Mouse (Mus musculus) erythroblast, adult 5-6 weeks (primary cell): Measurements from ENCODE around the gene Rab8a. TPM values are rescaled to one million over a fixed set of nuclear protein-coding genes. Genes with fewer than 3 reads are reported as not detected.
"Not testable (repeated sequence)": the region's sequence is repeated elsewhere in the genome, so short reads cannot be mapped to it uniquely, and the experiment has no call there.

Source experiments
- ATAC-seq: replicated peaks from 2 replicates; pipeline ENCODE4 v1.8.0; 2016; ENCODE audit warnings: moderate number of reproducible peaks, mild to moderate bottlenecking, moderate TSS enrichment, inconsistent platforms; ENCODE audit not compliant: poor library complexity, low FRiP score, severe bottlenecking
- total RNA-seq, 2 experiments: library from RNA; stranded (forward) in 1 of 2; stranded (reverse) in 1 of 2; fragments of 150-400 nt in 1 of 2; fragments of 200-764, 138-1000 nt in 1 of 2; gene quantifications; 2 replicates each; pipeline versions ENCODE4 v1.2.3 to v1.2.4; 2015 to 2017; ENCODE audit warnings: low replicate concordance in 2 of 2

The Rab8a gene
- total RNA-seq (2015; ENCODE audit: low replicate concordance) (15.3 and 26.9 TPM in 2 replicates), total RNA-seq (2017; ENCODE audit: low replicate concordance) (69.9 and 102 TPM in 2 replicates)

DNA sequence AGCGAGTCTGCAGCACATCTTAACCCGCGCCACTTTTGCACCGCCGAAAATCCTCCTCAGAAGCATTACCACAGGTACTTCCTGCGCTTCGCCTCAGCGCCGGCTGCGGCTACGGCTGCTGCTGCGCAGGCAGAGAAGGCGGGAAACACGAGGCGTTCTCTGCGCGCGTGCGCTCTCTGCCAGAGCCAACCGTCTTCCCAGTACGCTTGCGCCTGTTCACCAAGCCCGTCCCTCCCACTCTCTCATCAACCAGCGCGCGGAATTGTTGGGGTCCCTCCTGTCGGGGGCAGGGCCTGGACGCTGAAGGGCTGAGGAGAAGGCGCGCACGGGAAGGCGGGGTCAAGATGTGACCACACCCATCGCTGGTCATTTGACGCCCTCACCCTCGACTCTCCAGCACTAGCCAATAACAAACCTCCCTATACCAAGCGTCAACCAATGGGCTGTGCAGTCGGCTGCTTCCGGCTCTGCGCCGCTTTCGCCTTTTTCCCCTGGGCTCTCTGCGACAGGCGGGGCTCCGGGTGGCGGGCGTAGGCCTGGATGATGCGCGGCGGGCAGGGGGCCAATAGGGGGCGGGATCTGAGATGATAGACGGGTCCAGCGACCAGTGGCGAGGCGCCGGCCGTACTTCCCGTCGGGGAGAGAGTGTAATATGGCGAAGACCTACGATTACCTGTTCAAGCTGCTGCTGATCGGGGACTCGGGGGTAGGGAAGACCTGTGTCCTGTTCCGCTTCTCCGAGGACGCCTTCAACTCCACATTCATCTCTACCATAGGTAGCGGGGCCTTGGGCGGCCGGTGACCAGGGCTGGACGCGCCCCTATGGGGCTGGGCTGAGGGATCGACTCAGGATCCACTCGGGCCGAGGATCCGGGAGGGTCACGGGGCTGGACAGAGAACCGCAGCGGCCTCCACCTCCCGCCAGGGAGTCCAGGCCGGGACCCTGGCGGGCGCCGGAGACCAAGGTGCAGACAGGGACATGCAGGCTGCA is at the start of gene Rab8a:
Rab8a (plus strand) TSS at position 494 of the 991 bp plus-strand sequence.
- ATAC-seq, result peak; percentile 90

DNA sequence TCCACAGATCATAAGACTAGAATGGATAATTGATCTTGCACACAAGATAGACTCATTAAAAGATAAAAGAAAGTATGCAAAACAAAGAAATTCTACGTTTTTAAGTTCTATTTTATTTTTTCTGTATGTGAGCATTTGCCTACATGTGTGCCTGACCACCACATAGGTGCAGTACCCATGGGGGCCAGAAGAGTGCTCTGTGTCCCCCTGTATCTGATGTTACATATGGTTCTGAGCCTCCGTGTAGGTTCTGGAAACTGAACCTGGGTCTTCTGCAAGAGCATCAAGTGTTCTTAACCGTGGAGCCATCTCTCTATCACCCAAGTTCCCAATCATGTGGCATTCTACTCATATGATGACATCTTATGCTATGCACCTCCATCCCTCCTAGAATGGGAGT is 48.5 kb upstream of the Rab8a start:
- ATAC-seq, result no peak

DNA sequence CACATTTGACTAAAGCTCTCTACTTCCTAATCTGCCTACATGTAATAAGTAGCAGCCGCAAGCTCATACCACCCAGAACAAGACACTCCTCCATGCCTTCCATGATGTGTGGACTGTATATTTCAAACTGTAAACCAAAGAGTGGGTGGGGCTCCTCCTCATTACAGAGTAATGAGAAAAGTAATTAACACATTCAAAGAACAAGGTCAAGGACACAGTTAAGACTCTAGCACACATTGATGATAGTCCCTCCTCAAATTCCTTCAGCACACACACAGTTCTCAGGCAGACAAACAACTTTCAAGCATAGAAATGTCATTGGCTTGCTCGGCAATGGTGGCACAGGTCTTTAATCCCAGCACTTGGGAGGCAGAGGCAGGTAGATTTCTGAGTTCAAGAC is 45.8 kb upstream of the Rab8a start:
- no peak for ATAC-seq

DNA sequence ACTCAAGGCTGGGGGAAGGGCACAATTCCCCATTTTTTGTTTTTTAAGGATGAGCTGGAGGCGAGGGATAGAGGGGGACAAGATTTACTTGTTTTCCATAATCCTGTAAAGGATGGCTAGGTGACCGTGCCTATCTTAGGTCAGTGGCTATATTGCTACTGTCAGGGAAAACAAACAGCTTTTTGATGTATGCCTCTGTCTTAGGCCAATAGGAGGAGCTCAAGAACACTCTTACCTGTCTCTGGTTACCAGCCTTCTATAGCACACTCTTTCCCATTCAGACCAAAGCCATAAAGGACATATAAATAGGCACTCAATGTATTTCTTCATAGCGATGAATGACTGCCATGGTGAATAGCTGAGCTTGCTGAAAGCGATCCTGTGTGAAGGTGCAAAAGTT is 42.4 kb upstream of the Rab8a start:
- no peak for ATAC-seq

DNA sequence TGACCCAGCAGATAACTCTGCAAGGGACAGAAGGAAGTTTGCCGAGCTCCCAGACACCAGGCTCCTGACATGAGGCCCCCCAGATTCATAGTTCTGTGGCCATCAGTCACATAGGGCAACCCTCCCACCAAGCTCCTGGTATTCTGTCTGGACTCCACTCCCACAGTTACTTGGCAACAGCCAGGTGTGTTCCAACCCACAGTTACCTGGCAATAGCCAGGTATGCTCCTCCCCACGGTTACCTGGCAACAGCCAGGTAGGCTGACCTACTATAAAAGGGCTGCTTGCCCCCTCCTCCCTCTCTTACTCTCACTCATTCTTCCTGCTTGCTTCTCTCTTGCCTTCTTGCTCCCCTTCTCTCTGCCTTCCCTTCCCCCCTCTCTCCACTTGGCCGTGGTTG is 39.5 kb upstream of the Rab8a start:
- ATAC-seq, result not testable (repeated sequence)

DNA sequence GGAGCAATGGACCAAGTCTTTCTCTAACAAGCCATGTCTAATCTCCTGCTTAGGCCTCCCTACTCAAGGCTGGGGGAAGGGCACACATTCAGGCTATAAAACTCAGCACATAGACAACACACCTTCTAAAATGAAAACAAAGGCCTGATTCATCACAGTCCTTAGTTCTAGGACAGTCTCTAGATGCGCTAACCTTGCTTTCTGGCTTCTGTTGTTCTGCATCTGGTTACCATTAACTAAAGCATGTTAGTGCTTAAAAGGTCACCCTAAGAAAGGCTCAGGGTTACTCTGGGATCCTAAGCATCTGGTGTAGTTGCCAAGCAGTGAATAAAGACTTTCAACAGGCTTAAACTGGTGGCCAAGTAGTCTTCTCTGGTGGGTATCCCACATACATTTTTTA is 39.0 kb upstream of the Rab8a start:
- ATAC-seq, result no peak

DNA sequence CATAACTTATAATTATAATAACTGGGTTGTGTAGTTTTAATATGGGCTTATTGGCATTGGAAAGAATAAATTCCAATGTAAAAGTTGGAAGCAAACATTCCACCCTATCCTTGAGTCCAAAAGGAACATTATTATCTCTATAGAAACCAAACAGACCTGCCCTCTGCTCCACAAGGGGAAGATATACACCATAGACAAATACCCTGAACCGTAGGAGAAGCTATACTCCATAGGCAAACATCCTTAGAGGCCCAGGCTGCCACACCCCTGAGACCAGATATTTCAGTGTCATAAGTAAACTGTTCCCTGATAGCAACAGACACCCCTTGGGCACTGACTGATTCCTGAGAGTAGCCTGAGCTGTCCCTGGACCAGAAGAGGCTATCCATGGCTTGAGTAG is 33.2 kb upstream of the Rab8a start:
- ATAC-seq, result no peak

DNA sequence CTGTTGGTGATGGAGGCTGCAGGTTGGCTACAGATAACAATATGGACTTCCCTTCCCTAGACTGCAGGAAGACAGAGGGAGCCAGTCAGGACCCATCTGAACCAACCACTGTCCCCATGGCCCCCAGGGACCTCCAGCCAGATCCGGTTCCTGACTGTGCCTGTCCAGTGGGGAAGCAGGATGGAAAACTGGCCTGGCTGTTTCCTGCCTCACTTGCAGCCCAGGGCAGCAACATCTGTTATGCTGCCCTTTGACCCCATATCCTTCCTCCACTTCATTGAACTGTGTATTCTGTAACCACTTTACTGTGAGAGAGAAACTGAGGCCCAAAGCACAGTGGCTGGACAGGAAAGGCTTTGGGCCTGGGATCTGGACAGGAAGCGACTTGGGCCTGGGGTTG is 29.7 kb upstream of the Rab8a start:
- no peak for ATAC-seq

DNA sequence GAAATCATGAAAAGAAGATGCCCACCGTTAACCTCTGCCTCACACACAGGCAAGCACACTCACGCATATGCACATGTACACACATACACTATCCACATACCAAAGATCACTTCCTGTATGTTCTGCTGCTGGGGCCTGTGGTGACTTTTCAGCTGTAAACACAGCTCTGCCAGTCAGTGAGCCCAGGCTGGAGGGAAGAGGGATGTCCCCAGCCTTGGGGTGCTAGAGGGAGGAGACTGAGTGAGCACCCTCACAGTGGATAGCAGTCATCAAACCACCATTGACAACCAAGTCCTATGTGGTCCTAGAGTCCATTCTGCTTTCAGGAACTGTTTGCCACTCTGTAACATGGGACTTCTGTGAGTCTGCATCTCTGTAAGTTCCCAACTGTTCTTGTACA is 29.1 kb upstream of the Rab8a start:
- ATAC-seq, result no peak

DNA sequence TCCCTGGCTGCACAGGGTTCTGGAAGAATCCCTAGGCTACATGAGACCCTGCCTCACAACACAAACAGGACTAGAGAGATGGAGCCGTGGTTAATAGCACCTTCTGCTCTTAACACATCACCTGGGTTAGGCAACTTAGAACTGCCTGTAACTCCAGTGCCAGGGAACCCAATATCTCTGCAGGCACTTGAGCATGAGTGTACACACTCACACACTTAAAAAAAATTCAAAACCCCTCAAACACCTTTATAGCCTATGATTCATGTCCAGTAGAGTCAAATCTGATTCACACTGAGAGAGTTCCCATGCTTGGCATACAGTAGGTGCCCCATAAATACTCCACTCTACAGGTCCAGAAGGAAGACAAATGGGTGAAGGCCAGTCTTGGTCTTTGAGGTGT is 28.6 kb upstream of the Rab8a start:
- ATAC-seq, result no peak

DNA sequence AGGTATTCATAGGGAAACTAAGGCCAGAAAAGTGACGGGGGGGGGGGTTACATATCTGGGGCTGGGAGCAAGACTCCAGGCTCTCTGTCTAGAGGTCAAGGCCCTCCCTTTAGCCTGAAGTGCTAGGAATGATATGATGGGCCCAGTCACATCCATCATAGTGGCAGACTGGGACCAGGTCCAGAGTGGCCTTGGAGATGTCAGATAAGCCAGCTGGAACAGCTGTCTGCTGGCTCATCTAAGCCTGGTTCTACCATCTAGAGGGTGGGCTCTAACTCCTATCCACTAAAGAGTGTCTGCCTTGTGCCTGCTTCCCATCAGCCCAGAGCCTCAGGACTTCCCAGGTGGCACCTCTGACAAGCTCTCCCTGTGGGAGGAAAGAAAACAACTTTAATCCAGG is 28.1 kb upstream of the Rab8a start:
- no peak for ATAC-seq

DNA sequence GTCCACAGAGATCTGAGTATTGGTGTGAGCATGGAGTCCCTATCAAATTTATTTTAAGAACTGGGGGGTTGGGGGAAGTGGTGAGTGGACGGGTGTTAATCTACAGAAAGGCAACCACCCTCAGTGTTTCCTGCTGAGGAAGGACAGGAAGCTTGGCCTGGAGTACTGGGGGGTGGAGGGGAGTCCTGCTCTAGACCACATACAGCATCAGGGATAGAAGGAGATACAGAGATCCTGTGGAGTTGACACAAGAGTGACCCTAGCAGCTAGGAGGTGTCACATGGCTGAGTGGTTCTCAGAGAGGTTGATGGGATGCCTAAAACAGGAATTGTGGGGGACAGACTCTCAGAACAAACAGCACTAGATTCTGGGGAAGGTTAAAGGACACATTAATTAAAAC is 27.5 kb upstream of the Rab8a start:
- ATAC-seq, result no peak

DNA sequence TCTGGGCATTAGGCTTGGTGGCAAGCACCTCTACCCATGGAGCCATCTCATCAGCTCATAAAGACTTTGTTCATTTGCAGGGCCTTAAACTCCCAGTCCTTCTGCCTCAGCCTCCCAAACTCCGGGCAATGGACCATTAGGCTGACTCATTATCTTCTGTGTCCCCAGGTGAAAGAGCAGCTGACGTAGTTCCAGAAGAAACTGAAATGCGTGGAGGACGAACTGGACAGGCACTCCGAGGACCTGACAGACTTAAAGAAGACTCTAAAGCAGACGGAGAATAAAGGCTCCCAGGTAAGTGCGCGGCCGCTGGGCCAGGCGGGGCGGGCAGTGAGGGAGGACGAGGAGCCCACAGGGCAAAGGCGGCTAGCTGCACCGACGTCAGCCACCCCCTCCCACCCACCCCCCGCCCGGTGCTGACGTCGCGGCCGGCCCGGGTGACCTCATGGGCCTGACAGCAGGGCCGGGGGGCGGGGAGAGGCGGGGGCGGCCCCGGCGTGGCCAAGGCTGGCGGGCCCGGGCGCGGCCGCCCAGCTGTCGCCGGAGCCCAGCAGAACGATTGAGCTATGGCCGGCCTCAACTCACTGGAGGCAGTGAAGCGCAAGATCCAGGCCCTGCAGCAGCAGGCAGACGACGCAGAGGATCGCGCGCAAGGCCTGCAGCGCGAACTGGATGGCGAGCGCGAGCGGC is 26.1 kb upstream of the Rab8a start, which contains the start of gene Tpm4:
Tpm4 (plus strand) TSS at position 220 of the 690 bp plus-strand sequence.
- no peak for ATAC-seq

DNA sequence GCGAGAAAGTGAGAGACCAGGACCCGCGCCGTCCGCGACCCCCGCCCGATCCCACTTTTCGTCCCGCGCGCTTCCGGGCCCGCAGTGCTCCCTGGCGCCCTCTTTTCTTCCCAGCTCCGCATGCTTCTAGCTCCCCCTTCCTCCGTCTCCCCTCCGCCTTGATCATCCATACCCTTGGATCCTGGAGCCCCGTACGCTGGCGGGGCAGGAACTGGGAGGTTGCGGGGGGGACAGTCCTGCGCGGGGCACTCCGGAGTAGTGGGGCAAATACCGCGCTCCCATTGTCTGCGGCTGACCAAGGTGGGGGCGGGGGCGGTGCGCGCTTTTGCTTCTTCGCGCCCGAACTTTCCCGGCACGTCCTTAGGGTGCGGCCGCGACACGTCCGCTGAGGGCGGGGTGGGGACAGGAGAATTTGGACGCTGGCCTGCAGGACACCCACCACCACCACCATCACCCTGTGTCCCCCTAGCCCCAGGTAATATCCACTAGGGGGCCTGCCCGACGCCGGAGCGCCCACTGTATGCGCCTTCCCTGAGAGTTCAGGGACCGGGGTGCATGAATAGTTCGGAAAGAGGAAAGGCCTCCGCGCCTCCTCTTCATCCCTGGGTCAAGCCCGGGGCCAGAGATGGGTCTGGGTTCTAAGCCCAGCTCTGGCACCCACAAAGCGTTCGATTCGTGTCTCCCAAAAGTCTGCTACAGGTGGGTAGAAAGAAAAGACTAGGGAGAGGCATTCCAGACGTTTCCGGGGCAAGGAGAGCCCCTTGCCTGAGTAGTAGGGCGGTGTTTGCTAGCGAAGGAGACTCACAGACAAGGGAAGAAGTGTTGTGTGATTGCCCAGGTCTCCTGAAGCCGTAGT is 25.3 kb upstream of the Rab8a start:
- no peak for ATAC-seq

DNA sequence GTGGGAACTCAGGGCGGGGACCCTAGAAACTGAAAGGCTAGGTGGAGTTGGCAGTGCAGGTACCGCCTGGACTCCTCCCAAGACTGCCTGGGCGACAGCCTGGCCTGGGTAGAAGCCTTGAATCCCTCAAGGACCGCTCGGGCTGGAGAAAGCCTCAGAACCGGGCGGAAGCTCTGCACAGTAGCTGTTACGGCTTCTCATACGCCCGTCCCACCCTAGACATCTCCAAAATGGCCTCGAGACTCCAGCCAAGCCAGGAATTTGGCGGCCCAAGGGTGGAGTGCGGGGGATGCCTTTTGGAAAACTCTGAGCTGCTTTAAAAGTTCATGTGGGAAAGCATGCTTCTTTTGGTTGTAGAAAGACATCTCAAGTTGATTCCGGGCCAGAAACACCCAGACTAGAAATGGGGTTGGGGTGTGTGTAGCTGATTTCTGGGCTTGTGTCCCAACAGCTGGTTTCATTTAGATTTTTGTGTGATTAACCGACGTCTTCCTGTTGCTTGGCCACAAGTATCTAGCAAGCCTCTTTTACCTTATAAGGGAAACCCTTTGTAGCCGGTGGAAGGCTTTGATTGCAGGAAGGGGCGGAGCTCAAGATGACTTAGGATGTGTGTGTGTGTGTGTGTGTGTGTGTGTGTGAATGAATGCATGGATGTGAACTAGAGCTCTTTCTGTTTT is 24.6 kb upstream of the Rab8a start:
- no peak for ATAC-seq

DNA sequence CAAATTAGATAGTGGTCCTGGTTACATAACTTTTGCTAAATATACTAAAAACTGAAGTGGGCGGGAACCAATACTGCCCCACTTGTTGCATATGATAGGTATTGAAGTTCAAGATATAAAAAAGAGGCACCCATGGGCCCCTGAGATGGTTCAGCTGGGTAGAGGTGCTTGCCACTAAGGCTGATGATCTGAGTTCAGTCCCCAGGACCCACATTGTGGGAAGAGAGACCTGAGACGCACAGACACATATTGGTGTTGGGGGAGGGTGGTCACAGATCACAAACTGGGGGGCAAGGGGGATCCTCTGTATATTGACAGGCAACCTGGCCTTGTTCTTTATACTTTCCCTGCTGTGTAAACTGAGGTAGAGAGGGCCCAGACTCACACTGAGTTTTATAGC is 23.6 kb upstream of the Rab8a start:
- no peak for ATAC-seq

DNA sequence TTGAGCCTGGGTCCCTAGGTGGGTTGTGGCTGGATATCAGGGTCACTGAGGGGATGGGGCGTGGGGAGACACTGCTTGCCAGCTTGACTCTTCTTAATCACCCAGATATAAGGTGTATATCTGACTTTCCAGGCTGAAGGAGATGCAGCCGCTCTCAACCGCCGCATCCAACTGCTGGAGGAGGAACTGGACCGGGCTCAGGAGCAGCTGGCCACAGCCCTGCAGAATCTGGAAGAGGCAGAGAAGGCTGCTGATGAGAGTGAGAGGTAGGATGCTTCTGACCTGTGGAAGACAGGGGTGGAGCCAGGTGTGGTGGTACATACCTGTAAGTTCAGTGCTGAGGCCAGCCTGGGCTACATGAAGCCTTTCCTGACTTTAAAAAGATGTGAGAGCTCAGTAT is 22.5 kb upstream of the Rab8a start:
- no peak for ATAC-seq

DNA sequence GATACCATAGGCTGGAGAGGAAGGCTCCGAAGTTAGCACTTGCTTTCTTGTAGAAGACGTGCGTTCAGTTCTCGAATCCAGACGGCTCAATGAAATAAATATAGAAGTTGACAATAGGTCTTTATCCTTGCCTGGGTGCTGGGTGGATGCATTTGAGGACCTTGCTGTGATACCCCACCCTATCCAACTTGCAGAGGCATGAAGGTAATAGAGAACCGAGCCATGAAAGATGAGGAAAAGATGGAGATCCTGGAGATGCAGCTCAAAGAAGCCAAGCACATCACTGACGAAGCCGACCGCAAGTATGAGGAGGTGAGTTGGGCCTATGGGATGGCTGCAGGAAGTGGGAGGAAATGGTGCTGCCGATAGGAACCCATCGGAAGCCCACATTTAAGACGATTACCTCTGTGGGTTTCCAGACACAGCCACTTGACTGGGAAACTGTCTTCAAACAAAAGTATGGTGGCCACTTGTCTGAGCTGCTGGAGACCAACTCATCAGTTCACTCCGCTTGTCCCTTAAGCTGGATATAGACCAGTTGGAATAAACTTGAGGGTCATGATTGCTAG is 17.7 kb upstream of the Rab8a start:
- ATAC-seq, result no peak

DNA sequence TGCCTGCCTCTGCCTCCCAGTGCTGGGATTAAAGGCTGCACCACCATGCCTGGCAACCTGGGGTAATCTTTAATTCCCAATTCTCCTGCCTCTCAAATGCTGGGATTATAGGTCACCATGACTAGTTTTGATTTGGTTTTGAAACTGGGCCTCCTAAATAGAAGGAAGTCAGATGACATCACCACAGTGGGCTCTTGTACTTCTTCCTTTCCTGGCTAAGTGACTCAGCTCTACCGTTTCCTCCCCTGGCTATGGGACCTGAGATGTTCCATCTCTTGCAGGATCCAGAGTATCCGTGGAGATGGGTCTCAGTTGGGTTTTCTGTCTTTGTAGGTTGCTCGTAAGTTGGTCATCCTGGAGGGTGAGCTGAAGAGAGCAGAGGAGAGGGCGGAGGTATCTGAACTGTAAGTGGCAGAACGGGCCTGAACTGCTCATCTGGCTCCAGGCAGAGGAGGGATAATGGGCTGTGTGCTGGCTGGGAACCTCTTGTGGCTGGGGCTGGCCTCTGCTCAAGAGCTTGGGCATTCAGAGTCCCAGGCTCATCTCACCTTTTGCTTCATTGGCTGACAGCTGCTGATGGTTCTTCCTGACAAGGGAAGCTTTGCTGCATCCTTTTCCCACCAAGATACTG is 16.5 kb upstream of the Rab8a start:
- ATAC-seq, result no peak
